Mouse (Mus musculus) neural tube, embryonic 15.5 days (tissue): Measurements from ENCODE around the gene Agpat1. TPM values are rescaled to one million over a fixed set of nuclear protein-coding genes. Genes with fewer than 3 reads are reported as not detected.

Experiments used
- ATAC-seq: fragments of 200-750 bp; cut with Nextera tagmentation; 2 replicates; pipeline ENCODE4 v1.8.0; 2017; ENCODE audit warnings: mild to moderate bottlenecking, moderate TSS enrichment, moderate library complexity; ENCODE audit not compliant: low FRiP score
- H3K27ac ChIP-seq: fragments of 300-500 bp; sonication (generic); replicated peaks from 2 replicates; pipeline ENCODE4 v1.5.1; 2015; ENCODE audit warnings: mild to moderate bottlenecking, inconsistent platforms
- H3K27me3 ChIP-seq: fragments of 300-500 bp; sonication (generic); replicated peaks from 2 replicates; pipeline ENCODE4 v1.6.1; 2015; ENCODE audit warnings: inconsistent platforms
- H3K36me3 ChIP-seq: fragments of 300-500 bp; sonication (generic); 2 replicates; pipeline ENCODE4 v1.6.1; 2015; ENCODE audit warnings: inconsistent platforms
- H3K4me1 ChIP-seq: fragments of 300-500 bp; sonication (generic); 2 replicates; pipeline ENCODE4 v1.6.1; 2015; ENCODE audit warnings: inconsistent platforms
- H3K4me2 ChIP-seq: fragments of 300-500 bp; sonication (generic); 2 replicates; pipeline ENCODE4 v1.6.1; 2015; ENCODE audit warnings: inconsistent platforms, mild to moderate bottlenecking, moderate library complexity
- H3K4me3 ChIP-seq: fragments of 300-500 bp; sonication (generic); replicated peaks from 2 replicates; pipeline ENCODE4 v1.5.1; 2015; ENCODE audit warnings: mild to moderate bottlenecking, inconsistent platforms
- H3K9ac ChIP-seq: fragments of 300-500 bp; sonication (generic); replicated peaks from 2 replicates; pipeline ENCODE4 v1.6.1; 2015; ENCODE audit warnings: mild to moderate bottlenecking, inconsistent platforms
- H3K9me3 ChIP-seq: fragments of 300-500 bp; sonication (generic); replicated peaks from 2 replicates; pipeline ENCODE4 v1.6.1; 2016; ENCODE audit warnings: inconsistent platforms
- WGBS: fragments of 180-500 bp; shearing (Covaris S2); methylation state at CpG from one replicate; pipeline ENCODE4 v1.1.7; 2015; ENCODE audit warnings: mixed read lengths; 5-methylcytosine and 5-hydroxymethylcytosine counted together
- polyA plus RNA-seq: library from polyadenylated mRNA; unstranded; fragments of >200 nt; fragmentation: Nextera tagmentation; extraction: Ambion mirVana; gene quantifications from 2 replicates; pipeline ENCODE4 v1.2.1, GENCODE M21; 2015

The Agpat1 gene
- polyA plus RNA-seq, 1 experiment from 2014 or later, result 133 TPM

- Histone ChIP-seq H3K9me3 (no peaks in the 10 kb centered on the region), H3K4me3 (peak overlapping the region; percentile 78), H3K27ac (peak overlapping the region; percentile 98), H3K36me3 (peaks cover 21% of the 10 kb centered on the region), H3K9ac (peak overlapping the region; percentile 97), H3K4me2 (peak overlapping the region; percentile 88), H3K27me3 (no peaks in the 10 kb centered on the region), H3K4me1 (peaks cover 56% of the 10 kb centered on the region)
- ATAC-seq, result no peak
- 49% methylated on average over 33 of the region's 34 CpGs for WGBS
These were observed 10.1 kb upstream of the Agpat1 start for GRCm38 (mm10) chr17:34593752-34594525.

GRCm38 (mm10) chr17:34596098-34596497, 8.0 kb upstream of the Agpat1 start:
- ATAC-seq, result no peak

GRCm38 (mm10) chr17:34597566-34598095, 6.4 kb upstream of the Agpat1 start, which contains the start of gene Ager:
Gene Ager (plus strand): TSS chr17:34597862.
- no peak for ATAC-seq
- Histone ChIP-seq H3K4me3 (no peak within 1 kb of the TSS), H3K27me3 (no peaks in the 10 kb centered on the region), H3K27ac (no peak within 1 kb of the TSS), H3K4me1 (peaks cover 43% of the 10 kb centered on the region), H3K9ac (no peak within 1 kb of the TSS), H3K36me3 (peaks cover 42% of the 10 kb centered on the region), H3K9me3 (no peaks in the 10 kb centered on the region), H3K4me2 (no peak within 1 kb of the TSS)
- 22% methylated on average over 6 of the region's 6 CpGs for WGBS

More at GRCm38 (mm10) chr17:34596098-34596497, 8.0 kb upstream of the Agpat1 start:
- Histone ChIP-seq H3K27me3 (no peaks in the 10 kb centered on the region), H3K9me3 (no peaks in the 10 kb centered on the region), H3K36me3 (peaks cover 35% of the 10 kb centered on the region), H3K4me1 (peaks cover 41% of the 10 kb centered on the region), H3K27ac (no peak overlapping the region), H3K4me3 (no peak overlapping the region), H3K9ac (no peak overlapping the region), H3K4me2 (no peak overlapping the region)
- WGBS, result 74% methylated on average over 8 of the region's 8 CpGs

GRCm38 (mm10) chr17:34599891-34600290, 4.2 kb upstream of the Agpat1 start:
- Histone ChIP-seq H3K4me3 (no peak overlapping the region), H3K27me3 (no peaks in the 10 kb centered on the region), H3K9ac (no peak overlapping the region), H3K4me1 (peaks cover 29% of the 10 kb centered on the region), H3K4me2 (no peak overlapping the region), H3K9me3 (no peaks in the 10 kb centered on the region), H3K36me3 (peaks cover 37% of the 10 kb centered on the region), H3K27ac (no peak overlapping the region)
- 76% methylated on average over 9 of the region's 9 CpGs for WGBS
- no peak for ATAC-seq

GRCm38 (mm10) chr17:34601796-34602195, 2.3 kb upstream of the Agpat1 start:
- peaks cover 21% of the 10 kb centered on the region for H3K36me3 ChIP-seq
- ATAC-seq, result no peak
- no peaks in the 10 kb centered on the region for H3K27me3 ChIP-seq
- no peak overlapping the region for H3K9ac ChIP-seq
- peak overlapping the region; percentile 69 for H3K4me2 ChIP-seq
- peak overlapping the region; percentile 70 for H3K4me3 ChIP-seq
- H3K9me3 ChIP-seq, result no peaks in the 10 kb centered on the region
- no peak overlapping the region for H3K27ac ChIP-seq
- peaks cover 29% of the 10 kb centered on the region for H3K4me1 ChIP-seq
- 89% methylated on average over 12 of the region's 12 CpGs for WGBS

- Histone ChIP-seq H3K9ac (peak within 1 kb of the TSS; percentile 97), H3K4me3 (peak within 1 kb of the TSS; percentile 84), H3K27ac (peak within 1 kb of the TSS; percentile 92), H3K36me3 (peaks cover 20% of the 10 kb centered on the region), H3K4me2 (peak within 1 kb of the TSS; percentile 97), H3K27me3 (no peaks in the 10 kb centered on the region), H3K4me1 (peaks cover 44% of the 10 kb centered on the region), H3K9me3 (no peaks in the 10 kb centered on the region)
- ATAC-seq, result peak; percentile 92
- WGBS, result under 1% methylated on average over 30 of the region's 30 CpGs
These were observed 544 bp upstream of the Agpat1 start, which contains the start of gene Rnf5 for GRCm38 (mm10) chr17:34603375-34604060. Gene Rnf5 (minus strand): TSS chr17:34603690.

GRCm38 (mm10) chr17:34604511-34605237, 612 bp downstream of the Agpat1 start:
- Histone ChIP-seq H3K9me3 (no peaks in the 10 kb centered on the region), H3K9ac (peak overlapping the region; percentile 97), H3K27ac (peak overlapping the region; percentile 92), H3K27me3 (no peaks in the 10 kb centered on the region), H3K36me3 (peaks cover 19% of the 10 kb centered on the region), H3K4me3 (peak overlapping the region; percentile 84), H3K4me2 (peak overlapping the region; percentile 97), H3K4me1 (peaks cover 51% of the 10 kb centered on the region)
- ATAC-seq, result no peak
- WGBS, result 8% methylated on average over 24 of the region's 24 CpGs

GRCm38 (mm10) chr17:34605609-34606008, 1.5 kb downstream of the Agpat1 start:
- Histone ChIP-seq H3K9me3 (no peaks in the 10 kb centered on the region), H3K27me3 (no peaks in the 10 kb centered on the region), H3K4me2 (peak overlapping the region; percentile 97), H3K27ac (peak overlapping the region; percentile 92), H3K9ac (peak overlapping the region; percentile 97), H3K4me1 (peaks cover 51% of the 10 kb centered on the region), H3K4me3 (peak overlapping the region; percentile 84), H3K36me3 (peaks cover 15% of the 10 kb centered on the region)
- WGBS, result under 1% methylated on average over 22 of the region's 30 CpGs
- peak; percentile 40 for ATAC-seq

- peak overlapping the region; percentile 97 for H3K4me2 ChIP-seq
- H3K9ac ChIP-seq, result peak overlapping the region; percentile 97
- H3K27me3 ChIP-seq, result no peaks in the 10 kb centered on the region
- peaks cover 51% of the 10 kb centered on the region for H3K4me1 ChIP-seq
- peak overlapping the region; percentile 84 for H3K4me3 ChIP-seq
- no peak for ATAC-seq
- H3K9me3 ChIP-seq, result no peaks in the 10 kb centered on the region
- peaks cover 20% of the 10 kb centered on the region for H3K36me3 ChIP-seq
- WGBS, result 16% methylated on average over 32 of the region's 32 CpGs
- peak overlapping the region; percentile 92 for H3K27ac ChIP-seq
These were observed 2.4 kb downstream of the Agpat1 start for GRCm38 (mm10) chr17:34606186-34607039.

GRCm38 (mm10) chr17:34607997-34608396, 3.9 kb downstream of the Agpat1 start:
- Histone ChIP-seq H3K4me3 (no peak overlapping the region), H3K9ac (0 out of 2 replicates have a peak overlapping the region, but pooled peaks have one; percentile 97), H3K4me1 (peaks cover 41% of the 10 kb centered on the region), H3K27ac (no peak overlapping the region), H3K27me3 (no peaks in the 10 kb centered on the region), H3K4me2 (peak overlapping the region; percentile 97; the same call in 1 of the 2 replicates), H3K36me3 (peaks cover 28% of the 10 kb centered on the region), H3K9me3 (no peaks in the 10 kb centered on the region)
- ATAC-seq, result no peak
- WGBS, result 80% methylated on average over 7 of the region's 7 CpGs
